Mouse (Mus musculus): ENCODE results near the gene Tmem221.
A peak's percentile ranks its signal among the peaks of the same experiment; 100 is the strongest.
"Not testable (repeated sequence)": the region's sequence is repeated elsewhere in the genome, so short reads cannot be mapped to it uniquely, and the experiment has no call there.

The Tmem221 gene

GRCm38 (mm10) chr8:71547590-71547989 lies 11.1 kb downstream of the Tmem221 start:
- no peak for DNase-seq (ENCODE audit: low read depth)

- no peak for DNase-seq (ENCODE audit: low read depth)
Measured at GRCm38 (mm10) chr8:71545053-71545452, 13.6 kb downstream of the Tmem221 start.

- DNase-seq (ENCODE audit: low read depth), result no peak
Measured at GRCm38 (mm10) chr8:71543755-71544154, 14.9 kb downstream of the Tmem221 start.

- DNase-seq (ENCODE audit: low read depth), result peak; percentile 99
Measured at GRCm38 (mm10) chr8:71542632-71543343, 15.9 kb downstream of the Tmem221 start, which contains the start of gene Mvb12a. Gene Mvb12a (plus strand): TSS chr8:71542922.

GRCm38 (mm10) chr8:71537028-71537867 lies 21.4 kb downstream of the Tmem221 start, which contains the start of gene Bst2:
Gene Bst2 (minus strand): TSS chr8:71537456.
- peak; percentile 74 for DNase-seq (ENCODE audit: low read depth)

GRCm38 (mm10) chr8:71535663-71536062 lies 23.0 kb downstream of the Tmem221 start:
- DNase-seq (ENCODE audit: low read depth), result no peak

- no peak for DNase-seq (ENCODE audit: low read depth)
Measured at GRCm38 (mm10) chr8:71534263-71534810, 24.3 kb downstream of the Tmem221 start.

GRCm38 (mm10) chr8:71530735-71531467 lies 27.8 kb downstream of the Tmem221 start:
- DNase-seq (ENCODE audit: low read depth), result not testable (repeated sequence)

- no peak for DNase-seq (ENCODE audit: low read depth)
Measured at GRCm38 (mm10) chr8:71528362-71529073, 30.2 kb downstream of the Tmem221 start.

GRCm38 (mm10) chr8:71527162-71527870 lies 31.4 kb downstream of the Tmem221 start:
- no peak for DNase-seq (ENCODE audit: low read depth)

GRCm38 (mm10) chr8:71526272-71526671 lies 32.4 kb downstream of the Tmem221 start:
- DNase-seq (ENCODE audit: low read depth), result no peak

GRCm38 (mm10) chr8:71525226-71526050 lies 33.2 kb downstream of the Tmem221 start, which contains the start of gene Ccdc194:
Gene Ccdc194 (minus strand): TSS chr8:71525711.
- no peak for DNase-seq (ENCODE audit: low read depth)

- DNase-seq (ENCODE audit: low read depth), result peak; percentile 93
Measured at GRCm38 (mm10) chr8:71521634-71522033, 37.0 kb downstream of the Tmem221 start.

GRCm38 (mm10) chr8:71519037-71519825 lies 39.4 kb downstream of the Tmem221 start:
- not testable (repeated sequence) for DNase-seq (ENCODE audit: low read depth)

- no peak for DNase-seq (ENCODE audit: low read depth)
Measured at GRCm38 (mm10) chr8:71516786-71517185, 41.9 kb downstream of the Tmem221 start.

GRCm38 (mm10) chr8:71515043-71515442 lies 43.6 kb downstream of the Tmem221 start:
- no peak for DNase-seq (ENCODE audit: low read depth)

- no peak for DNase-seq (ENCODE audit: low read depth)
Measured at GRCm38 (mm10) chr8:71513018-71513754, 45.5 kb downstream of the Tmem221 start.

- DNase-seq (ENCODE audit: low read depth), result no peak
Measured at GRCm38 (mm10) chr8:71511644-71512043, 47.0 kb downstream of the Tmem221 start, which contains the start of gene Plvap. Gene Plvap (minus strand): TSS chr8:71511752.
